Mouse (Mus musculus) forelimb bud, embryonic 11.5 days (tissue): ENCODE measurements around the gene Tab1.
"Not testable (repeated sequence)": the region's sequence is repeated elsewhere in the genome, so short reads cannot be mapped to it uniquely, and the experiment has no call there.

Experiments
- DNase-seq: peaks from one replicate; pipeline ENCODE4 v3.0.0-alpha.2; 2012; ENCODE audit warnings: low read depth, low spot score

Gene Tab1

DNA sequence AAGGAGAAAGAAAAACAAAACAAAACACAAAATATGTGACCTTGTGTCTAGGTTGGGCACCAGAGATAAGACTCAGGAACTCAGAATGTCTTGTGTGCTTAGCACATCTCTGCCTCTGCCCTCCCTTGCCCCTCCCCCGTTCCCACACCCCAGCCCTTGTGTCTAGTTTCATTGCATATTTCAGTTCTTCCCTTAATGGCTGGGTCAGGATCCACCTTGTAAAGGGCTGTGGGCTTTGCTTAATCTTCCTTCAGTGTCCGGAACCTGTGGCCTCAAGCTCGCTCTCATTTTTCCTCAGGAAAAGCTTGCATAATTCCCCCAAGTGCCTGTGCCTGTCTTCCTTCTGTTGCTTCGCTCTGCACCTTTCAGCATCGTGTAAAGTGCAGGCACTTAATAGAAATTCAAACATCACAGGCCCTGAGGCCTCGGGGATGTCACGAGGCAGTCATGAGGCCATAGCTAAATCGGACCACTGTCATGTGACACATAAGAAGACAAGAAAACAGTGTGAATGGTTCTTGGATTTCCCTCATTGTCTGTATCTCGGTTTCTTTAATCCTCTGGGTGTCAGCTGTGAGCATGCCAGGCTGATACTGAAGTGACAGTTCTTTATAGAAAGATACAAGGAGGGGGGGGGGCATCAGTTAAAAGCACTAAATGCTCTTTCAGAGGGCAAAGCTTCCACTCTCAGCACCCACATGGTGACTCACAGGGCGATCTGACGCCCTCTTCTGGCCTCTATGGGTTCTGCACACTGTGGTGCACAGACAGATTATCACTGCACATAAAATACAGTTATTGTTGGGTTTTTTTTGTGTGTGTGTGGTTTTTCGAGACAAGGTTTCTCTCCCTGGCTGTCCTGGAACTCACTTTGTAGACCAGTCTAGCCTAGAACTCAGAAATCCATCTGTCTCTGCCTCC lies 27.2 kb upstream of the Tab1 start:
- no peak for DNase-seq

DNA sequence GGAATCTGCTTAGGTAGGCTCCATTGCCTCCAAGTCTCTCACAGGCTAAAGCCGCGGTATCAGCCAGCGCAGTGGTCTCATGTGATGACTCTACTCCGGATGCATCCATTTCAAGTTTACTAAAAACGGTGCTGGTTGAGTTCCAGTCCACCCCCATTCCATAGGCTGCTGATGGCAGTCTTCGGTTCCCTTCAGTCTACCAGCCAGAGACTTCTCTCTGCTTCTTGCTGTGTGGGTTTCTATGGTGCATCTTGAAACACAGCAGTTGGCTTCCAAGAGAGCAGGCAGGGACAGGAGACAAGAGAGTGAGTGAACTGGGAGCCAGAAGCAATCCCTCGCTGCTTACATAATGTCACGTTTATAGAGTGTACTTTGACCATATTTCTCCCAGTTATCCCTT lies 25.8 kb upstream of the Tab1 start:
- DNase-seq = no peak

DNA sequence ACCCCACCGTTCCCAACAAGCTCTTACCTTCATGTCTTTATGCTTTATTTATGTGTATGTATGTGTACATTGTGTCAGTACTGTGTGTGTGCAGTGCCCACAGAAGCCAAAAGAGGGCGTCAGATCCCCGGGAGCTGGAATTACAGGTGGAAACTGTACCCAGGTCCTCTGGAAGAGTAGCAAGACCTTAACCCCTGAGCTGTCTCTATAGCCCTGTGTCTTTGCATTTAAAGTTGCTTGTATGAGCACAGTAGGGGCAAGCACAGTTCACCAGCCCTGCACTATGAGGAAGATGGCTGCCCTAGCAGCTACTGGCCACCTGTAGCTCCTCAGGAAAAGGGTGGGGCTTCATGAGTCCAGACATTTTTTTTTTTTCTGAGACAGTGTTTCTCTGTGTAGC lies 25.4 kb upstream of the Tab1 start:
- no peak for DNase-seq

DNA sequence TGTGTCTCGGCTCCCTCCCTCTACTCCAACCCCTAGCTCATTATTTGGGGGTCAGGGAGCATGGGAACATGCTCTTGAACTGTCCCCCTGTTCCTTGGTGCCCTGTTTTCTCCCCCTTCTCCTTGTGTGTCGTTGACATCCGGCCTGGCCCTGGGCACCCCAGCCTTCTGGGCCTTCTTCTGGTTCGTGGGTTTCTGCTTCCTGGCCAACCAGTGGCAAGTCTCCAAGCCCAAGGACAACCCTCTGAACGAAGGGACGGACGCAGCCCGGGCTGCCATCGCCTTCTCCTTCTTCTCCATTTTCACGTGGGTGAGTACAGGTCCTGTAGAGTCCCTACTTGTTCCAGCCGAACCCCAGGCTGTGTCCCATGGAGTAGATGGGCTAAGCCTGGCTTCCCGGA lies 21.5 kb upstream of the Tab1 start:
- DNase-seq = no peak

DNA sequence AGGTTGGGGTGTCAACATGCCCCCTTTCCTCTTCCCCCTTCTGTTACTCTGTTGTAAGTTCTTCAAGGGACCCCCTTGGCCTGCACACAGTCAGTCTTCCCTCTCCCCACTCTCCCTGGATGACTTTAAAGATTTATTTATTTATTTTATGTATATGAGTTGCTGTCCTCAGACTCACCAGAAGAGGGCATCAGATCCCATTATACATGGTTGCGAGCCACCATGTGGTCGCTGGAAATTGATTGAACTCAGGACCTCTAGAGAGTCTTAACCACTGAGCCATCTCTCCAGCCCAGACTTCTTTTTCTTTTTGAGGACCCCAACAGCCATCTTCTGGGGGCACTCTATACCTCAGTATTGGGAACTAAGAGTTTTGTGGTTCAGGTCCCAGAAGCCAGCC lies 20.4 kb upstream of the Tab1 start:
- no peak for DNase-seq

DNA sequence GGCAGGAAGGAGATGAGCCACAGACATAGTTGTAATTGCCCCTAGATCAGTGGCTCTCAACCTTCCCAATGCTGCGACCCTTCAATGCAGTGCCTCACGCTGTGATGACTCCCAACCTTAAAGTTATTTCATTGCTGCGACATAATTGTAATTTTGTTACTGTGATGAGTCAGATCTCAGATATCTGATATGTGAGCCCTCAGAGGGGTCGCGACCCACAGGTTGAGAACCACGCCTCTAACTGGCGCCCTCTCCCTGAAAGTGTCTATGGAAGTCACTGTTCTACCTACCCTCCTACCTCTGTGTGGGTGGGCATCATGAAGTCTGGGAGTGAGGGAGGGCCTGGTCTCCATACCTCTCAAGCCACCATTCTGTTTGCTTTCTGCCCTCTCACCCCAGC lies 18.5 kb upstream of the Tab1 start:
- no peak for DNase-seq

DNA sequence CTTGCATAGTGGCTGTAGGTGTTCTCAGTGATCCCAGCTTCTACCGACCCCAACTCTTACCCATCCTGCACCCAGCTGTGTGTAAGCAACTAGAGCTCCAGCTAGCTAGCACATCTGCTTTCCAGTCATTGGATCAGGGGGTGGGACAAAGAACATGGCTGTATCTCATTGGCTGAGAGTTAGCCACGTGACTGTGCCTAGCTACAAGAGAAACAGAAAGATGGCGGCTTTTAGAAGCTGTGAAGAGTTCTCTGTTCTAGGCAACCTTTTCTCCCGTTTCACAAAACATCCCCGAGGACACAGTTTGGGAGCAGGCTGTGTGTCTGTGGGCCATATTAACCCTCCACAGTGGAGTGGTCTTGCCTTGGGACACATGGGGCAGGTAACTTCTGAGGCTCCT lies 17.7 kb upstream of the Tab1 start:
- DNase-seq = no peak

DNA sequence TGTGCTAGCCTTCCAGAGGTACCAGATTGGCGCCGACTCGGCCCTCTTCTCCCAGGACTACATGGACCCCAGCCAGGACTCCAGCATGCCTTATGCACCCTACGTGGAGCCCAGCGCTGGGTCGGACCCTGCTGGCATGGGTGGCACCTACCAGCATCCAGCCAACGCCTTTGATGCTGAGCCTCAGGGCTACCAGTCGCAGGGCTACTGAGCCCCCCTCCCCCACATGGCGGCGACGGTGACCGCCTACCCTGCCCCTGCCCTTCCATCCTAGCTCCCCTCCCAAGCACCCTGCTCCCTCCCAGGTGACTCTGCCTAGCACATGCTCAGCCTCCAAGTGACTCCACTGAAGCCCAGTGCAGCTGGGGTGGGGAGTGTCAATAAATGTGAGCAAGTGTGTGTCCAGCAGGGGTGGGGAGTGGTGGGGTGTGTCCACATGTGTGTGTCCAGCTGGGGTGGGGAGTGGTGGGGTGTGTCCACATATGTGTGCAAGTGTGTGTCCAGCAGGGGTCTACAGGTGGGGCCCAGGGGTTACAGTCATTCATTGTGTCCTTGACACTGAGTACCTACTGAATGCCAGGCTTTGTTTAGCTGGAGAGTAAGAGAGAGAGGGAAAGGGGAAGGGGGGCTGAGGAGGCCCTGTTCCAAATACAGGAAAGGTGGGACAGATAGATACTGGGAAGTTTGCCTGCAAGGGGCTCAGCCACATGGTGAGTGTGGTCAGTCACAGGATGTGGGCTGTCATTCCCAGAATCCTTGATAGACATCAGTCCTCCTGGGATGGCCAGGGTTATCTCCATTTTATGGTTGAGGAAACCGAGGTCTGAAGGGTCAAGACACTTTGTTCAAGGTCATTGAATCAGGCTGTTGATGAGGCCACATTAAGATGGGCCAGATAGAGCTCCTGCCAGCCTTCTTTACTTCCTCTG lies 16.8 kb upstream of the Tab1 start:
- DNase-seq = no peak

DNA sequence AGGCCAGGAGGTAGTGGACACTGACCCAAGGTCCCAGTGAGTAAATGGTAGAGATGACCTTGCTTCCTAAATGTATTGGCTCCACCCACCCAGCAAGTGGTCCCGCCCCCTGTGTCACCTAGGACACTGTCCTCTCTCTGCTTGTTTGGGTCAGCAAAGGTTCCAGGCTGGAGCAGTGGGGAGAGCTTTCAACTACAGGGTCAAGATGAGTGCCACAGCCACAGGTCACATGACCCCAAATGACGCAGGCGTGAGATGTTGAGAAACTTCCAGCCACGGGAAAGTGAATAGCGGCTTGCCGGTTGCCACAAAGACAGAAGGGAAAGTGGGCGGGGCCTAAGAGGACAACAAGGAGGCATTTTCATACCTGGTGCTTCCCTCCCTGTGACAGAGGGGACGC lies 15.8 kb upstream of the Tab1 start:
- no peak for DNase-seq

DNA sequence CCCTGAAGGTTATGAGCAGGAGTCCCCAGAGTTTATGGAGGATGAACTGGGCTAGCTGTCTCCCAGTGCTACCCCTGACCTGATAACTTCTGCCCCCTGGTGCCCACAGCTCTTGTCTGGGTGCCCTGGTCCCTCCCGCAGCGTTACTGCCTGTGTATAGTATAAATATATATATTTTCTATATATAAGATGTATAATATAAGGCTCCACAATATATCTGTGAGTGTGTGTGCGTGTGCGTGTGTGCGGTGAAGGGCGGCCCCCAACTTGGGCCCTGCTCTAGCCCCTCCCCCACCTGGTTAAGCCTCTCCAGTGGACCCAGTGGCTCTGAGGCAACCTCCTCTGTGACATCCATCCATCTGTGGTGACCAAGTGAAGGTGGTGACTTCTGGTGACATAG lies 13.9 kb upstream of the Tab1 start:
- DNase-seq = no peak

DNA sequence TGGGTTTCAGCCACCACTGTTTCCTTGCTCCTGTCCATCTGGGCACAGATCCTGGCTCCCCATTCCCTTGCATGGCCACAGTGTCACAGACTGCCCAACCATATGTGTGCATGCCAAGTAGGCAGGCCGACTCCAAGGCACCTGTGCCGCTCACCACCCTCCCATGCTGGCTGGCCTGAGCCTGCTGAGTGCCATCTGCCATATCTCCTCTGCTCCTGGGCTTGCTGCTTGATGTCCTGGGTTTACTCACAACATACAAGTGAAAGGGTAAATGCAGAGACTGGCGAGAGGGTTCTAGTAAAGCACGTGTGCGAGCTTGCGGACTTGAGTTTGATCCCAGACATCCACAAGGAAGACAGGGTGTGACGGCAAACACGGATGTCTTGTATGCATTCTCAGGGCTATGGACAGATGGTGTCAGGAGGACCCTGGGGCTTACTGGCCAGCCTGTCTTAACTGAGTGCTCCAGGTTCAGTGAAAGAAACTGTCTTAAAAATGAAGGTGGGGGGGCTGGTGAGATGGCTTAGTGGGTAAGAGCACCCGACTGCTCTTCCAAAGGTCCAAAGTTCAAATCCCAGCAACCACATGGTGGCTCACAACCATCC lies 11.1 kb upstream of the Tab1 start:
- DNase-seq = no peak

DNA sequence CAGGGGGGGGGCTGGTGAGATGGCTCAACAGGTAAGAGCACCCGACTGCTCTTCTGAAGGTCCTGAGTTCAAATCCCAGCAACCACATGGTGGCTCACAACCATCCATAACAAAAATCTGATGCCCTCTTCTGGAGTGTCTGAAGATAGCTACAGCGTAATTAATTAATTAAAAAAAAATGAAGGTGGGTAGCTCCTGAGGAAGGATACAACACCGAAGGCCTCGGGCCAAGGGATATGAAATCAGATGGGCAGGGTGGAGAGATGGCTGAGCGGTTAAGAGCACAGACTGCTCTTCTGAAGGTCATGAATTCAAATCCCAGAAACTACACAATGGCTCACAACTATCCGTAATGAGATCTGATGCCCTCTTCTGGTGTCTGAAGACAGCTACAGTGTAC lies 10.5 kb upstream of the Tab1 start:
- DNase-seq = not testable (repeated sequence)

DNA sequence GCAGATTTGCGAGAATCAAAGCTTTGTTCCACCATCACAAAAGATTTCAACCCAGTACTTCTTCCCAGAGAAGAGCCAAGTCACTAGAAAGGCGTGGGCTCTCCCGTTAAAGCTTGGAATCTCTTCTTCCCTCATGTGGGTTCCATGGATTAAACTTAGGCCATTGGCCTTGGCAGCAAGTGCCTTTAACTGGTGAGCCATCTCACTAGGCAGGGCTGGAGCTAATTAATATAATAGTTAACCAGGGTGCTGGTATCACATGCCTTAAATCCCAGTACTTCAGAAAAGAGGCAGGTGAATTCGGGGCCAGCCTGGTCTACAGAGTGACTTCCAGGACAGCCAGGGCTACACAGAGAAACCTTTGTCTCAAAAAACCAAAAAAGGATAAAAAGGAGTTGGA lies 8.3 kb upstream of the Tab1 start:
- no peak for DNase-seq

DNA sequence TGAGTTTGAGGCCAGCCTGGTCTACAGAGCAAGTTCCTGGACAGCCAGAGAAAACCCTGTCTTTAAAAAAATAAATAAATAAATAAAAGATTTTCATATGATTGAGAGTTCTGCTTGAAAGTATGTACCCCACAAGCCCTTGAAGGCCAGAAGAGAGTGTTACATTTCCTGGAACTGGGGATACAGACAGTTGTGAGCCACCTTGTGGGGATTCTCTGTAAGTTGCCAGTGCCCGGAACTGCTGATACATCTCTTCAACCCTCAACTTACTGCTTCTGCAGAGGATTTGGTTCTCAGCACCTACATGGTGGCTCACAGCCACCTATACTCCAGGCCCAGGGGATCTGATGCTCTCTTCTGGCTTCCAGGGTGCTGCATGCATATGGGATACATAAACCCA lies 5.7 kb upstream of the Tab1 start:
- no peak for DNase-seq

DNA sequence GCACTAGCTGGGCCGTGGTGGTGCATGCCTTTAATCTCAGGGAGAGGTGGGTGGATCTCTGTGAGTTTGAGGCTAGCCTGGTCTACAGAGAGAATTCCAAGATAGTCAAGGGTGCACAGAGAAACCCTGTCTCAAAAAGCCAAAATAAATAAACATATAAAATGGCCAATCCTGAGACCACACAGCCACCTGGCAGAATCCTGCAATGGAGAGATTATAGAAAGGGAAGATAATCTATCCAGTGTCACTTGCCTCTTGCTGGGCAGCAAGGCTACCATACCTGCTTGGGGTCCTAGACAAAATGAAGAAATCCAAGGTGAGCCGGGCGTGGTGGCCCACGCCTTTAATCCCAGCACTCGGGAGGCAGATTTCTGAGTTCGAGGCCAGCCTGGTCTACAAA lies 2.9 kb upstream of the Tab1 start:
- DNase-seq = no peak

DNA sequence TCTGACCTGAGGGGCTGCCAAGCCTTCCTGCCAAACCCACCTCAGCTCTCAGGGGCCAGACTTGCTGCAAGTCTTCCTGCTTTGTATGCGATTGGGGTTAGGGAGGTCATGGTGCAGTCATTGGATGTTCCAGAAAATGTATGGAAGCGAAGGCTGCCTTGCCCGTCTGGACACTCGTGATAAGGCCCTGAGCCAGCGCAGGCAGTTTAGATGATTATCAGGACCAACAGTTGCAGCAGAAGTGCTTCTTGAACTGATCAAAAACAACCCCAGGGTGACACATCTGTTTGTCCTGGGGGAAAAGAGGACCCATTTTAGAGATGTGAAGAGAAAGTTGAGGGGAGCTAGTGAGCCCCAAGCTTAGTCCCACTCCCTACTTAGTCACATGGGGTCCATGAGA lies 2.2 kb upstream of the Tab1 start:
- DNase-seq = no peak

DNA sequence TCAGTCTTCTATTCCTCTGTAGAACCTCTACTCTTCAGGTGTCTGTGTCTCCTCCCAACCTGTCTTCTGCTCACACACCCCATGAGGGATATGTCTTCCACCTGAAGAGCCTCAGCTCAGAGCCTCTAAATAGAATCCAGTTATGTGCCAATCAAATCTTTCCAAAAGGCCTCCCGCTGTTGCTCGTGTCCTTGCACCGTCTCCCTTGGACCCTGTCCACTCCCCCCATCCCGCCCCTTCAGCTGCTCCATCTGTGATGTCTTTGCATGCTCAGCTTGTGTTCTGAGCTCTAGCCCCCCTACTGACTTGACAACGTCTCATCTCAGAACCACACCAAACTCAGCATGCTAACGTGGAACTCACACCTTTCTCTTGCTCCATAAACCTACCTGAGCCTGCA lies 1.5 kb upstream of the Tab1 start:
- no peak for DNase-seq

DNA sequence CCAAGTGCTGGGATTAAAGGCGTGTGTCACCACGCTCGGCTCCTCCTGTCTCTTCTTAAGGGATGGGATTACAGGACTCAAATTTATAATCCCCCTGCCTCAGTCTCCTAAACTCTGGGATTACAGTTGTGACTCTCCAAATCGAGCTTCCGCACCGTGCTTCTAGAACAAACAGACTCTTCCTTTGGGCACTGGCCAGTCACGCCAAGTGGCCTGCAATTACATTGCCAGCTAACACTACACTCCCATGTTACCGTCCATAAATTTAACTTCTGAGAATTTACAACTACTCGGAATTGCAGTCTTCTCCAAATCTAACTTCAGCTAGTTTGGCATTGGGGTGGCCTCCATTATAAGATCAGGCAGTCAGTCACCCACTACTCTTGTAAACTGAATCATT lies 475 bp upstream of the Tab1 start:
- DNase-seq = no peak

DNA sequence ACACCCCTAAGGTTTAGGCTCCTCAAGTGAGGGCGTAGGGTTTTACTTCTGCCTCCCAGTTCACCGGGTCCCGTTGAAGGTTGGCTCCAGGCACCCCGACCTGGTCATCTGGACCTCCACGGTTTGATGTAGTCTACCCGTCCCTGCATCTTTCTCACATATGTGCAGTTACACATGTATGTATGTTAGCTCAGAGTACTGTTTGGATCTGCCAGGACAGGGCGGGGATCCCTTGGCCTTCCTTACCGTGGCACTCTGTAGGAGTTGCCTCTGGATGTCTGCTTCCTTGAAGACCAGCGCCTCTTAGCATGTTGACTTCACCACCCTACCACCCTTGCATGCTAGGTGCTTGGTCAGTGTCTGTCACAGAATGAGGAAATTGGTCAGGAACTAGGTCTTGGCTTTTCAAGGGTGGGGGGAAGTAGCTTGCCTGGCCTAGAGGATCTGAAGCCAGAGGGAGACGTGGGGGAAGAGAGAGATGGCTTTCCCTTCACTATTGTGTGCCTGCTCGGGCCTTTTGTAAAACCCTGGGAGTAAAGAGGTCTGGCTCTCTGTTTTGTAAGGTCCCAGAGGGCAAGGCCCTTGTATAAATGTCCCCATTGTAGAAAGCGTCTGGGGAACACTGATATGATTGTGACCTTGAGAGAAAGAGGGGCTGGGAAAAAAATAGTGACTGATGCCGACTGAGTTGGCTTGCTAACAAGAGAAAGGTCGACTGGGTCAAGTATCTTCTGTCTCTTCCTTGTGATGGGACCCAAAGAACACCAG lies 939 bp downstream of the Tab1 start:
- no peak for DNase-seq

DNA sequence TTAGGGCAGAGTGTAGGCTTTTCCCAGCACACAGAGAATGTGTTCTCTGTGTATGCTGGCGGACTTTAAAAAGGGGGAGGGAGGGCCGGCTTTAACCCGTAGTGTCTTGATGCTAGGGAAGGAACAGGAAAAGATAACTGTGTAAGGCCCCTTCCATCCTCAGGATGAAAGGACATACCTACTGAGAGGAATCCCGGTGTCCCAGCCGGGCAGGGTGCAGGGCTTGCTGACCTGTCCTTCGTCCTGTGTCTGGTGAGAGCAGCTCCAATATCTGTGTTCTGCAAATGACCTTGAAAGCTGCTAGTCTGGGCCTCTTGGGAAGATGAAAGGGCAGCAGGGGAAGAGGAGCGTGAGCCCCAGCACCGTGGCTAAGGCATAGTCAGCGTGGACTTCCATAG lies 1.5 kb downstream of the Tab1 start:
- DNase-seq = no peak

DNA sequence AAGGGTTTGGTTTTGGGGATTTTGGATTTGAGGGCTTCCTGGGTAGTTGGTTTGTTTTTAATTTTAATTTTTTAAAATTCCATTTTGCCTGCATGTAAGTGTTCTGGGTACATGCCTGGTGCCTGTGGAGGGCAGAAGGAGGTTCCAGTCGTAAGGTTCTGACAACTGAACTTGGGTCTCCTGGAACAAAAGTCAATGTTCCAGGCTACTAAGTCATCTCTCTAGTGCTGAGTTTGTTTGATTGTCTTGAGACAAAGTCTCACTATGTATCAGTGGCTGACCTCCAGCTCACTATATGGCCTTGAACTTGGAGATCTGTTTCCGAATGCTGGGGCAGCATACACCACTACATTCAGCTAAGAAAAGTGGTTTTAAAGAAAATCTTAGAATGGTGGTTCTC lies 2.6 kb downstream of the Tab1 start:
- DNase-seq = no peak

DNA sequence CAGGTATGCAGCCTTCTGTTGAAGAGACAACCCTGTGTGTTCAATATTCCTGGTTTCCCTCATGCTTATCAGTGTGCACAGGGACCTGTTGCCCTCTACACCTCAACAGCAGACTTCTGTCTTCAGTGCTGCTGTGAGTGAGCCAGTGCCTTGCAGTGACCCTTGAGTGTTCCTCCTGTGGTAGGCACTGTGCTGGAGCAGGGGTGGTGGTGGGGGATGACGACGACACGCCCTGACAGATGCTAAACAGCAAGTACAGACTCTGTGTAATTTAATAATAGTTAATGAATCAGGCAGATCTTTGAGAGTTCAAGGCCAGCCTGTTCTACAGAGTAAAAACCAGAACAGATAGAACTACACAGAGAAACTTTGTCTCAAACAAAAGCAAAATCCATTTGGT lies 3.7 kb downstream of the Tab1 start:
- no peak for DNase-seq
